Mouse (Mus musculus): Measurements from ENCODE around the gene Entpd7.
A peak's percentile ranks its signal among the peaks of the same experiment; 100 is the strongest.

Entpd7 gene

GRCm38 (mm10) chr19:43767549-43768322 lies 78.3 kb downstream of the Entpd7 start:
- DNase-seq (ENCODE audit: extremely low read depth, low read depth), result no peak

GRCm38 (mm10) chr19:43769366-43769960 lies 80.0 kb downstream of the Entpd7 start:
- DNase-seq (ENCODE audit: extremely low read depth, low read depth), result no peak

DNA sequence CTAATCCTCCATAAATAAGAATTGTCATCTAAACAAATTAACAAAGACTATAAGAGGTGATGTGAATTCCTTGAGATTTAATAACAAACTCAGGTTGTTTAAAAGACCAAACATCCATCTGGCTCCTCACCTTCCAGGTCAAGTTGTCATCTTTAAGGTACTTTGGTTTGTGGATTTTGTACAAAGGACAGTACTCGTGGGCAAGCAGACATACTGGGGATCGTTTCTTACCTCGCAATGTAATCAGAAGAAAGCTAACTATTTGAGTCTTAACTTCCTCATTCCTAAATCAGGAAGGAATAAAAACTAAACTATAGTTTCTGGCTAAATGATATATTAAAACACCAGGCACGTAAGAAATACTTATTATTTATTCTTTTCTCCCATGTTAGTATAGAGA lies 81.1 kb downstream of the Entpd7 start:
- DNase-seq (ENCODE audit: extremely low read depth, low read depth), result peak; percentile 59

- peak; percentile 98 for DNase-seq (ENCODE audit: extremely low read depth, low read depth)
These were observed 82.1 kb downstream of the Entpd7 start for GRCm38 (mm10) chr19:43771499-43771969.

GRCm38 (mm10) chr19:43772311-43772710 lies 82.8 kb downstream of the Entpd7 start:
- no peak for DNase-seq (ENCODE audit: extremely low read depth, low read depth)

DNA sequence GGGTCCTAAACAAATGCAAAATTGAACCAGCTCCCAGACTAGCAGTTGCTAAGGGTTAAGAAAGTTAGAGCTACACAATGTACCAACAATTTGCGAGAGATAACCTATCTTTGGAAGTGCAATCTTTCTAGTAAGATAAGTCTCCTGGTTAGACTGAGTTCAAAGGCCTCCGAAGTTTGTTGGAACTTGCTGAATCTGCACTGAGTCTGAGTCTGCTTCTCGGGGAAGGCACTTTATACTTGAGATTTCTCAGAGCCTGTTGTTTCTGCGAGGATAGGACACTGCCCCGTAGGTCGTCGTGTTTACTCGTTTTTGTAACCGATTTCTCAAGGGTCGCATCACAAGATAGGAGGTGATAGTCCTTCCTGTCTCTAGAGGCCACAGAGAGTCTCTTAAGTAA lies 86.0 kb downstream of the Entpd7 start:
- no peak for DNase-seq (ENCODE audit: extremely low read depth, low read depth)

- DNase-seq (ENCODE audit: extremely low read depth, low read depth), result no peak
These were observed 87.1 kb downstream of the Entpd7 start for GRCm38 (mm10) chr19:43776561-43776960.

- DNase-seq (ENCODE audit: extremely low read depth, low read depth), result no peak
These were observed 87.8 kb downstream of the Entpd7 start for GRCm38 (mm10) chr19:43777308-43777707.

GRCm38 (mm10) chr19:43780391-43780790 lies 90.9 kb downstream of the Entpd7 start:
- DNase-seq (ENCODE audit: extremely low read depth, low read depth), result no peak

- DNase-seq (ENCODE audit: extremely low read depth, low read depth), result no peak
These were observed 92.5 kb downstream of the Entpd7 start, which contains the start of gene Abcc2 for GRCm38 (mm10) chr19:43781980-43782379. Gene Abcc2, plus strand, starts transcription at chr19:43782192.

All from MEL-GATA-1-ER (cell line).